Mouse (Mus musculus) Patski (cell line): ENCODE measurements around the gene Hoxc6. TPM values are rescaled to one million over a fixed set of nuclear protein-coding genes. Genes with fewer than 3 reads are reported as not detected.

Experiments
- ATAC-seq: fragments of 100-300 bp; one replicate; pipeline ENCODE4 v1.8.0; 2021
- CTCF ChIA-PET: fragments of 350-600 bp; sonication (Branson Sonifier 250); formaldehyde crosslinking; loops from one replicate; lab custom pipeline; 2022; ENCODE audit warnings: inconsistent platforms; lab: Charles Lee
- POLR2A ChIA-PET: fragments of 350-600 bp; sonication (Branson Sonifier 250); formaldehyde crosslinking; loops from one replicate; lab custom pipeline; 2022; ENCODE audit warnings: antibody characterized with exemption, inconsistent platforms; lab: Charles Lee
- DNase-seq: peaks from one replicate; pipeline ENCODE4 v3.0.0-alpha.2; 2011; ENCODE audit warnings: low read depth, low spot score
- H3K27me3 ChIP-seq: fragments of 371-371 bp; one replicate; pipeline ENCODE4 v1.5.1; 2021
- CTCF ChIP-seq: fragments of 100-300 bp; IDR thresholded peaks from one replicate; pipeline ENCODE4 v1.5.1; 2021
- in situ Hi-C: fragments of 300-500 bp; cut with MboI; formaldehyde crosslinking; loops from 3 replicates; pipeline ENCODE4 v1.11.1; 2018; ENCODE audit warnings: low pct_unique_long_range_greater_than_20kb, mixed read lengths
- polyA plus RNA-seq: library from polyadenylated mRNA; unstranded; gene quantifications from one replicate; pipeline ENCODE4 v1.2.3, GENCODE M21; 2021

Hoxc6 gene
- polyA plus RNA-seq = 1.8 TPM

- POLR2A ChIA-PET = no interaction called here
- CTCF ChIA-PET = interaction anchor here (1.0 to 1.8 kb wide), 3 partner anchors 11 to 133 kb away, joined by 3 to 8 read pairs (median 3); no protein-coding TSS in a partner anchor
- in situ Hi-C loops = no loop called here
- no peak for ATAC-seq
- H3K27me3 ChIP-seq = no peaks in the 10 kb centered on the region
- no peak for DNase-seq
- TF ChIP-seq CTCF = no peak
Measured at GRCm38 (mm10) chr15:102997939-102998355, at the start of gene Hoxc6. Hoxc6 (plus strand) TSS chr15:102998257.

- no peak for TF ChIP-seq CTCF
- H3K27me3 ChIP-seq = peaks cover 19% of the 10 kb centered on the region
- ATAC-seq = no peak
- in situ Hi-C loops = loop anchor here (5.0 kb wide), 1 partner anchor 192 kb away; no protein-coding TSS in a partner anchor
- ChIA-PET POLR2A (no interaction called here), CTCF (no interaction called here)
- DNase-seq = no peak
Measured at GRCm38 (mm10) chr15:102948842-102949241, 49.2 kb upstream of the Hoxc6 start.

DNA sequence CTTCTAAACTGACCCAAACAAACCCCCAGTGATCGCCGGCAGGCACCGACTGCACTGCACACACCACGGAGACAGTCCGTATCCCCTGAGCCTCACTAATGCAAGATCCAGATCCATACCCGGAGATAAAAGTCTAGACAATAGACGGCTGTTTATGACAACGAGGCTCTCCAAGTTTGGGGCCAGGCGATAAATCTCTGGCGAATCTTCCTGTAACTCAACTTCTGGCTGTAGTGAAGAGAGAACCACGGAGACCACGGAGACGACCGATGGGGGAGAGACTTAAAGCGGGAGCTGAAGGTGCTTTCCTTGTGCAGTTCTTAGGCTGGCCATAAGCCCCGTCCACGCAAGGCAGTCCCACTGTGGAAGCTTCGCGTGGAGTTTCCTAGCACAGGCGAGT, 48.4 kb upstream of the Hoxc6 start:
- no peak for ATAC-seq
- in situ Hi-C loops = loop anchor here (5.0 kb wide), 1 partner anchor 192 kb away; no protein-coding TSS in a partner anchor
- peaks cover 23% of the 10 kb centered on the region for H3K27me3 ChIP-seq
- ChIA-PET CTCF (no interaction called here), POLR2A (no interaction called here)
- DNase-seq = no peak
- no peak for TF ChIP-seq CTCF

- no peak for TF ChIP-seq CTCF
- ATAC-seq = no peak
- peaks cover 28% of the 10 kb centered on the region for H3K27me3 ChIP-seq
- ChIA-PET CTCF (no interaction called here), POLR2A (no interaction called here)
- no peak for DNase-seq
- in situ Hi-C loops = no loop called here
Measured at GRCm38 (mm10) chr15:102950877-102951276, 47.2 kb upstream of the Hoxc6 start.

DNA sequence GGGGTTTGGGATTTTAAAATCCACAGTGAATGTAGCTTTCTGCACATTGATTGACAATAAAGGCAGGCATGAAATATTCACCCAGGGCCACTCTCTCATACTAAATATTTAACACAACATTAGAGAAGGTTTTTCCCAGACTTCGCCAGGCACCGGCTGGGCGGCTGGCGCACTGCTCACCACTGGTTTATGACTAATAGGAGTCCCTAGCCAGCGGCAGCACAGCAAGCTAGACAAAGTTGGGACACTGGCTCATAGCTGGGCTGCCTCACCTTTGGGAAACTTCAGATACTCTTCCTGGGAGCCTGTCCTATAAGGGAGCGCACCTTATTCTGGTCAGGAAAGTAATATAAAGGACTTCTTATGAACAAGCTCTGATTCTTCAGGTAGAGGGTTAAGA, 44.5 kb upstream of the Hoxc6 start:
- ChIA-PET POLR2A (interaction anchor here (0.5 to 0.6 kb wide), 2 partner anchors 96 to 209 kb away, joined by 3 to 4 read pairs; no protein-coding TSS in a partner anchor), CTCF (interaction anchor here (1.0 to 1.2 kb wide), 2 partner anchors 10 to 13 kb away, joined by 3 read pairs; partner anchors contain the start of genes Hoxc10 and Hoxc5)
- in situ Hi-C loops = no loop called here
- no peak for TF ChIP-seq CTCF
- DNase-seq = no peak
- no peak for ATAC-seq
- H3K27me3 ChIP-seq = peaks cover 41% of the 10 kb centered on the region

- peaks cover 41% of the 10 kb centered on the region for H3K27me3 ChIP-seq
- CTCF ChIA-PET = interaction anchor here (1.0 to 1.2 kb wide), 2 partner anchors 10 to 13 kb away, joined by 3 read pairs; partner anchors contain the start of genes Hoxc10 and Hoxc5
- no peak for ATAC-seq
Measured at GRCm38 (mm10) chr15:102954192-102955006, 43.7 kb upstream of the Hoxc6 start, which contains the start of gene Hoxc11. Hoxc11 (plus strand) TSS chr15:102954427.

DNA sequence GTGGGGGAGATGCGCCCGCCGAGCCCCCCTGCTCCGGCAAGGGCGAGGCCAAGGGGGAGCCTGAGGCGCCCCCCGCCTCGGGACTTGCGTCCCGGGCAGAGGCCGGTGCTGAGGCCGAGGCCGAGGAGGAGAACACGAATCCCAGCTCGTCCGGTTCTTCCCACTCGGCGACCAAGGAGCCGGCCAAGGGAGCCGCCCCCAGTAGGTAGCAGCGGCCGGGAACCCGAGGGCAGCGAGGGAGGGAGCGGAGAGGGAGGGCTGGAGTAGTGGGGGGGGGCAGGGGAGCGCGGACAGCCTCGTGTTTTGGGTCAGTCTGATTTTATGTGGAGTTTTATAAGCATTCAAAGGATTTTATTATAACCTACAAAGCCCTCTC, 43.1 kb upstream of the Hoxc6 start:
- CTCF ChIA-PET = no interaction called here
- DNase-seq = no peak

More at GRCm38 (mm10) chr15:102954192-102955006, 43.7 kb upstream of the Hoxc6 start, which contains the start of gene Hoxc11:
- no peak for TF ChIP-seq CTCF
- in situ Hi-C loops = no loop called here
- no peak for DNase-seq
- POLR2A ChIA-PET = interaction anchor here (0.6 kb wide), 1 partner anchor 97 kb away, joined by 3 read pairs; no protein-coding TSS in a partner anchor

DNA sequence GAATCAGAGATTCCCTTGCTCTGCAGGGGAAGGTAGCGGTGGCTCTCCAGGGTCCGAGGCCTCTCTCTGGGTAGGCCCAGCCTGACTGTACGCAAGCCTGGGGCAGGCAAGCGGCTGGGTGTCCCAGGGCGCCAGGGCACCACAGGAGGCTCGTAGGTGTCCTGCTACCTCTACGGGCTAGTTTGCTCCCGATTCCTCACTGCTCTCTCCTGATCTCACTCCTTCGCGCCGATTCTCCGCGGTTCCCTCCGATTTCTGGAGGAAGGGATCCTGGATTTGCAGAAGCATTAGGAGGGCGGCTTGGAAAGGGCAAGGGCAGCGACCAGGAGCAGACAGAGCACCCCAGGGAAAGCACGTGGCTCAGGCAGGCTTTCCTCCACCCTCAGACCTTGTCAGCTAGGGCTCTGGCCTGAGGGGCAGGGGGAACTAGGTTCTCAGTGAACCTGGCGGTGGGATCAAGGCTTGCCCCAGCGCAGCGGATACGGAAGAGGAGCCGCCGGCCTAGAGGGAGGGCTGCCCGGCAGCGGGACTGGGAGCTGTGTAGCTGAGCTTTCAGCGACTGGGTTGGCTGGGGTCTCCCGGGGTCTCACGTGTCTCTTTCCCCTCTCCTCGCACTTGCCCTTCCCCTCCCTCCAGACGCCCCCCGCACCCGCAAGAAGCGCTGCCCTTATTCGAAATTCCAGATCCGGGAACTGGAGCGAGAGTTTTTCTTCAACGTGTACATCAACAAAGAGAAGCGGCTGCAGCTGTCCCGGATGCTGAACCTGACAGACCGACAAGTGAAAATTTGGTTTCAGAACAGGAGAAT, 42.0 kb upstream of the Hoxc6 start:
- TF ChIP-seq CTCF = no peak
- H3K27me3 ChIP-seq = peaks cover 41% of the 10 kb centered on the region
- POLR2A ChIA-PET = interaction anchor here (0.6 kb wide), 1 partner anchor 182 kb away, joined by 4 read pairs; no protein-coding TSS in a partner anchor
- in situ Hi-C loops = no loop called here
- CTCF ChIA-PET = no interaction called here
- DNase-seq (no peak), ATAC-seq (no peak)

More for the DNA sequence above, 43.1 kb upstream of the Hoxc6 start:
- H3K27me3 ChIP-seq = peaks cover 41% of the 10 kb centered on the region
- in situ Hi-C loops = no loop called here
- no peak for TF ChIP-seq CTCF
- no peak for ATAC-seq
- POLR2A ChIA-PET = no interaction called here

GRCm38 (mm10) chr15:102956906-102957305, 41.2 kb upstream of the Hoxc6 start:
- peaks cover 38% of the 10 kb centered on the region for H3K27me3 ChIP-seq

GRCm38 (mm10) chr15:102959663-102960191, 38.3 kb upstream of the Hoxc6 start:
- in situ Hi-C loops = loop anchor here (10.0 kb wide), 1 partner anchor 345 kb away; no protein-coding TSS in a partner anchor
- ATAC-seq (no peak), DNase-seq (no peak)
- ChIA-PET POLR2A (no interaction called here), CTCF (no interaction called here)
- TF ChIP-seq CTCF = no peak
- H3K27me3 ChIP-seq = peaks cover 18% of the 10 kb centered on the region

More at GRCm38 (mm10) chr15:102956906-102957305, 41.2 kb upstream of the Hoxc6 start:
- POLR2A ChIA-PET = no interaction called here
- DNase-seq (no peak), ATAC-seq (no peak)
- CTCF ChIA-PET = no interaction called here
- in situ Hi-C loops = no loop called here
- no peak for TF ChIP-seq CTCF
